Mouse (Mus musculus) subcutaneous adipose tissue, adult 2 months (tissue): ENCODE results near the gene Gm3839. TPM values are rescaled to one million over a fixed set of nuclear protein-coding genes. Genes with fewer than 3 reads are reported as not detected.

Experiments
- polyA plus RNA-seq: library from polyadenylated mRNA; depleted of rRNA; stranded (reverse); fragments of >200 nt; gene quantifications from 2 replicates; pipeline ENCODE4 v1.2.3, GENCODE M21; 2012; ENCODE audit warnings: low replicate concordance; rRNA removed

Gm3839 gene
- 1.4 and 1.8 TPM in 2 replicates for polyA plus RNA-seq

DNA sequence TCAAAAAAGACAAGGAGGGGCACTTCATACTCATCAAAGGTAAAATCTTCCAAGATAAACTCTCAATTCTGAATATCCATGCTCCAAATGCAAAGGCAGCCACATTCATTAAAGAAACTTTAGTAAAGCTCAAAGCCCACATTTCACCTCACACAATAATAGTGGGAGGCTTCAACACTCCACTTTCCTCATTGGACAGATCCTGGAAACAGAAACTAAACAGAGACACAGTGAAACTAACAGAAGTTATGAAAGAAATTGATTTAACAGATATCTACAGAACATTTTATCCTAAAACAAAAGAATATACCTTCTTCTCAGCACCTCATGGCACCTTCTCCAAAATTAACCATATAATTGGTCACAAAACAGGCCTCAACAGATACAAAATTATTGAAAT lies at the start of gene Gm3839:
Gene Gm3839 (minus strand): TSS at position 101 of the 400 bp plus-strand sequence.

Other genes starting within 250 kb of the Gm3839 start
- gene Fhit, start 194.7 kb downstream of the Gm3839 start, polyA plus RNA-seq, result 7.0 and 9.9 TPM in 2 replicates
- gene Ptprg, start 196.8 kb upstream of the Gm3839 start, polyA plus RNA-seq, result 53.6 and 79.6 TPM in 2 replicates